Mouse (Mus musculus): Measurements from ENCODE around the gene Gclm.

DNA sequence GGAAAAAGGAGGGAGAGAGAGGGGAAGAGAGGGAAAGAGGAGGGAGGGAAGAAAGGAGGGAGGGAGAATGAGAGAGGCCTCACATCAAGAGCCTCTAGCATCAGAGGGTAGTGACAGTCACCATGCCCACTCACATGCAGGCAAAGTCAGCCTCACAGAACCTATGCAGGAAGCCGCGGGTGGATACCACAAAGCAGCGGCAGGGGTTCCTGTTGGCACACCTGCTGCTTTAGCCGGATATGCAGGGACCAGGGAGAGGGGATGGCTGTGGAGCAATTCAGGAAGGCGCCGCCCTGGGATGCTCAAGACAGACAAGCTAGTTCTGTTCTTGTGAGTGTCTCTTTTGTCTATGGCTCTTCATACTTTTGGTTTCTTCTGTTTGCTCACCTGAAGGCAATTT lies 63.6 kb downstream of the Gclm start:
- TF ChIP-seq CTCF (IDR thresholded peaks at IDR 0.05; ENCODE audit: low read depth, low read length): no peak
- TF ChIP-seq POLR2A (IDR thresholded peaks at IDR 0.05; ENCODE audit: borderline replicate concordance, low read depth, low read length): no peak
